Mouse (Mus musculus) cerebellum, postnatal 36 days (tissue): Measurements from ENCODE around the gene Bag2.
"Not testable (repeated sequence)": the region's sequence is repeated elsewhere in the genome, so short reads cannot be mapped to it uniquely, and the experiment has no call there.

Experiments used
- DNase-seq, 2 experiments: peaks; one replicate each; pipeline ENCODE4 v3.0.0; 2021 to 2022; ENCODE audit warnings: mixed read lengths in 2 of 2

Gene Bag2

DNA sequence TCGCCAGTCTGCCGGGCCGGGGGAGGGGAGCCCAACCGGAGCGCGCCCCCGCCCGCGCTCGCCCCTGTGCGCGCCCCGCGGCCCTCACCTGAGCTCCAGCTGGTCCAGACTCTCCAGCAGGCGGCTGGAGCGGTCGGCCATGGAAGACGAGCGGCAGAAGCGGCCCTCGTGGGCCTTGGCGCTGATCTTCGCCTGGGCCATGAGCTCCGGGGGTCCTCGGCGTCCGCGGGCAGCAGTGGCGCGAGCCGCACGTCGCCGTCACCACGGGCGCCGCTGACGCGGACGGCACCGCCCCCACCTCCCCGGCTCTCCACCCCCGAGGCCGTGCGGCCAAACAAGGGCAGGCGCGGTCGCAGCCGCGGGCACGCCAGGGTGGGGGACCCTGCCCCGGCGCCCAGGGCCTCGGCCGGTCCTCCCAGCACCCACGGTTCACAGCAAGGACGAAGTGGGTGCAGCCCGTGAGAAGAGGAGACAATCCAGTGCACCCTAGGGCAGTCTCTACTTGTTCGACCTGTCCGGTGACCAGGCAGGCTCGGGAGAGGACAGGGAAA lies at the start of gene Bag2:
TSS of gene Bag2 (minus strand) at position 305 of the 551 bp plus-strand sequence.
- DNase-seq = peak; percentile 64 to 67

DNA sequence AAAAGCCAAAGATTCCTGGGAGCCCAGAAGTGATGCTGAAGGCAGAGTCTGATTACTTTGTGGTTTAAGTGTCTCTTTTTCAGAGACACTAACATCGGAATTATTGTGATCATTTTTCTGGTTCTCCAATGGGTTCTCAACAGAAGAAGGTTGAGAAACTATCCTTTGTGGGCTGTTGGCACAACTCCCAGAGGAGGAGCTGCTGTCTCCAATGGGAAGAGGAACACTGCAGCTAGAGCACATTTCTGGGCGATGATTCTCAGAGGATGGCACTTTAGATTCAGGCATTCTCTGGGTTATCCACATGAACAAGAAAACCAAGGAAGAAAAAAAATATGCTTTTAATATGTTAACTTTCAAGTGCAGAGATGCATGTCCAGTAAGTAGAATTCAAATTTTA lies 45.7 kb upstream of the Bag2 start:
- DNase-seq = no peak

DNA sequence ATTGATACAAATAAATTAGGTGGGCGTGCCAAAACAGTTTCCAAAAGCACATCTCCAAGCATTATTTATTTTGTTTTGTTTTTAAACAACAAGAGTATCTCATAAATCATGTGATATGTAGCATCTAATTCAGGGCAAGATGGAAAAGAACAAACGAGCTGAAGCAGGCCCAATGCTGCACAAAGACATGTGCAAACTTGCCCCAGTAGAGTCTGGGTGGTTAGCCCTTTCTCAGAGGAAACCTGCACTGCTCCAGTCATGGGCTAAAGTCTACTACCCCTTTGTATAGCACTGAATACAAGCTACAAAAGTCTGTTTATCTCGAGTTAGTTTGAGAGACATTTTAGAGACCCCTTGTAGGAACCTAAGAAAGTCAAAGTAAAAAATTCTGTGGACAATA lies 42.0 kb upstream of the Bag2 start:
- DNase-seq = no peak

DNA sequence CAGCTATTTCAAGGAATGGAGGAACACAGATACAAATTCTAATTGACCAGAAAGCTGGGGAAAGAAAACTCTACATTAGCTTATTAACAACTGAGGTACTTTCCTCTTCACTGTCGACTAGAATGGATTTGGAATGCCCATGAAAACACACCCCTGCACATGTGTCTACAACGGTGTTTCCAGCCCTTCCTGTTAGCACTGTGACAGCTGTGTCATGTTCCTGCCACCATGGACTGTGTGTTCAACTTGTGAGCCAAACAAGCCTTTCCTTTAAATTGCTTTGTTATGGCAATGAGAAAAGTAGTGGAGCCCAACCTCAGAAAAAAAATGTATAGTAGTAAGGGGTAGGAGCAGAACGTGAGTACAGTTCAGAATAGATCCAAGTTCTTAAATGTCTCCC lies 30.9 kb upstream of the Bag2 start:
- no peak for DNase-seq

- DNase-seq = no peak
Measured at GRCm38 (mm10) chr1:33788072-33788471, 30.5 kb upstream of the Bag2 start.

GRCm38 (mm10) chr1:33784561-33784960 lies 27.0 kb upstream of the Bag2 start:
- DNase-seq = no peak

GRCm38 (mm10) chr1:33776175-33776611 lies 18.6 kb upstream of the Bag2 start:
- peak; percentile 24 to 30 for DNase-seq

DNA sequence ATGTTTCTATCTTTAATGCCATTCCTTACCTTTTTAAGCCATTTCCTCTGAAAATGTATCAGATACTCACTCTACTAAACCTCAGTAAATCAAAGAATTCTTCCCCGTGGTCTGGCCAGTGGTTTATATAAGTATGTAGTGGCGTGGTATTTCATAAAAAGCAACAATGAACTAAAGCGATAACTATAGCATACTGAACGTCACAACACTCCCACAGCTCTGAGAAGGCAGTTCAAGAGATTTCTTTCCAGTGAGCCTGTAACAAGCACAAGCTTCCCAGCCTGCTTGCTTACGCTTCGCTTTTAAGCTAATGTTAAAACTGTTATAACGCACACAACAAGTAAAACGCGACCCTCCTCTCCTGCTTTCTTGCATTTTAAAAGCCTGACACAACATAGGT lies 14.5 kb upstream of the Bag2 start:
- no peak for DNase-seq

DNA sequence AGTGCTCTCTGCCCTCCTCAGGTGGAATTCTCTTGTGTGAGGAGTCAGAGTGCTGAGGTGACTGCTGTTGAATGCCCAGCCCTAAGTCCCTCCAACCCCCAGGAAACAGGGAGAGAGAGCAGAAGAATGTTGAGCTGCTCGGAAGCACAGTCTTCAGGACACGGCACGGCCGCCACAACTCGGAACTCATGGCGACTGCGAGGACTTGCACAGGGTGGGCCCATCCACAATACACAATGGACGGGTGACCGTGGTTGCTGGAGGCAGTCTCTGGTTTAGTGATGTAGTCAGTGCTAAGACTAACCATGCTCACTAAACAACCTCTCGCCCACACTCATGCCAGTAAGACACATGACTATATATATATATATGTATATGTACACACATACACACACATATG lies 14.0 kb upstream of the Bag2 start:
- no peak for DNase-seq

GRCm38 (mm10) chr1:33768827-33769226 lies 11.2 kb upstream of the Bag2 start:
- no peak for DNase-seq

DNA sequence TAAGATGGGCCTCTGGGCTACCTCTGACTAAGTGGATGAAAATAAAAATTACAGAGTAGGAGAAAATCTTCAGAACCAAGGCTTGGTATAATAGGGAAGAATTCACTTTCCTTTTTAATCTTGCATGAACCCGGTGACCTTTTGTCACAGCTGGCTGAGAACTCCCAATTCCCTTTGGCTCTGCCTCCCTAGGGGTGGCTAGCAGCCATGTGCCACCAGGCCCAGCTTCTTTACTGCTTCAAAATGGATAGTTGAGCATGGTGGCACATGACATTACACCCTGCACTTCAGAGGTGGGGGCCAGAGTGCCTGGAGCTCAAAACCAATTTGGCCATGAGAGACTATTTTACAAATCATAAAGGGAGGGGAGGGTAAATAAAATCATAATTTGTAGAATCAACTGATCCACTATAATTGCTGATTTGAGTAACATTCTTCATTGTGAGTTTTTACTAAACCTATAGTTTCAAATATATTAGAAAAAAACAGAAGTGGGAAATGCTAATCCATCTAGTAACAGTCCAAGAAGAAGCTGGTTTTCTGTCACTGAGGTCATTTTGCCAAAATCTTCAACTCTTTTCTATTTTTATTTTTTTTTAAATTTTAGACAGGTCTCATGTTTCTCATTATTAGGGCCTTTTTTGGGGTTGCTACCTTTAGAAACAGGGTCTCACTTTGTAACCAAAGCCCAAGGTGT lies 10.6 kb upstream of the Bag2 start:
- no peak for DNase-seq

- DNase-seq = no peak
Measured at GRCm38 (mm10) chr1:33766520-33767508, 9.2 kb upstream of the Bag2 start.

GRCm38 (mm10) chr1:33765468-33766080 lies 8.0 kb upstream of the Bag2 start:
- DNase-seq = no peak

GRCm38 (mm10) chr1:33763826-33764225 lies 6.2 kb upstream of the Bag2 start:
- DNase-seq = no peak

- DNase-seq = no peak
Measured at GRCm38 (mm10) chr1:33758488-33758887, 893 bp upstream of the Bag2 start.

DNA sequence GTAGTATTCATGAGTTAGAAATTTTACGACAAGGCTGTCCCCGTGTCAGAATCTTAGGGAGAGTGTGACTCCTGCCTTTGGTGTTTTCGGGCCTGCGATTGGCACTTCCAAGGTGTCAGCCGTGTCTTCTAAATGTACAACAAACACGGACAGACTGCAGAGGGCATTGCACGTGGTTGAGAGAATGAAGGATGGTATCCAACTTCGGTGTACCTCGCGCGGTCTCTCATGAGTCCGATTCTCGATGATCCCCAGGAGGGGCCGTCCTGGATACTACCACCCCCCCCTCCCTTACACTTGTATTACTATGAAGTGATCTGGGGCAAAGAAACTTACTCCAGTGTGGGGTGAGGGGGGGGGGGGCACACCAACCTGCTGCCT lies 572 bp downstream of the Bag2 start:
- DNase-seq = peak in 1 of 2 experiments; percentile 27

DNA sequence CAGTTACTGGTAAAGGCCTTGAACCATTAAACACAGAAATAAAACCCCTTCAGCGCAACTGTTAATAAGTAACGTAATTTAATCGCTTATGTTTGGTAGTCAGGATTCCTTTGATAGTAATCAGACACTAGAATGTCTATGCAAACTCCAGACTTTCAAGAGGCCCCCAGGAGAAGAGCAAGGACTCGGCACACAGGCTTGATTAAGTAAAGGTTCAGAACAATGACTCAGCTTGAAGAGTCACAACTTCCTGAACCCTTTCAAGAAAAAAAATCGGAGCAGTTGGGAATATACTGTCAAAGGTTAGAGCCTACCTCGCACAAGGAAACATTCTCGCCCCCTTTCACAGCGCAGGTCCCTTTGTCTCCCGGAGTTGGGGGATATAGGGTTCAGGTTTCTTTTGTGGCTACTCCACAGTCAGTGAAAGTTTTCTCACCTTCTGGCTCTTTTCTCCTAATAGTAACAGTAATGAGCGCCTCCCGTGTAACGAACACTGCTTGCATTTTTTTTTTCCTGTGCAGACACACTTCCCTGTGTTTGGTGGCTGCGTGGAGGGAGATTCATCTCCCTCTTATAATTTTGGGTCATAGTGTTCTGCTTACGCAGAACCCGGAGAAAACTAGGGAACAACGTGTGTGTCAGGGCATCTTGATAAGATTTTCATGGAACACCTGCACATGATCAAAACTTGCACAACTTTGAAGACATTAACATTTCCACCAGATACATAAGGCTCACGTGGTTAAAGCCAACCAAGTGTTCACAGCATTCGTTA lies 1.1 kb downstream of the Bag2 start:
- DNase-seq = no peak

DNA sequence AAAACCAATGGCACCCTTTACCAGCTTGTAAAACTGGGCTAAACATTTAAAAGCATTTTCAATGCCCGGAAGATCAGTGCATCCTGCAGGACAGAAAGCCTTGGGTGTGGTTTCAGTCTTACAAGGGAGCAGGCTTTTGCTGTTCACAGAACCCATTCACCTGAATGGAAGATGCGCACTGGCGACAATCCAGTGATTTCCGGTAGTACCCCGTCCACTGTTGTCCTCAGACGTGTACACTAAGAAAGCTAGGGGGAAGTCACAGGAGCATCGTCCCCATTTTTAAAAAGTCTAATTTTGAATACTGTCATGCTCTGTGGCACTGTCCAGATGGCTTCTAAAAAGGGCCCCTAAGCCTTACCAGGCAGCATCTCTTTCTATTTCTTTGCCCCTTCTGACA lies 1.8 kb downstream of the Bag2 start:
- DNase-seq = no peak

GRCm38 (mm10) chr1:33754965-33755735 lies 2.4 kb downstream of the Bag2 start:
- no peak for DNase-seq

GRCm38 (mm10) chr1:33754089-33754488 lies 3.5 kb downstream of the Bag2 start:
- no peak for DNase-seq

- DNase-seq = peak; percentile 38 to 45
Measured at GRCm38 (mm10) chr1:33751283-33751682, 6.3 kb downstream of the Bag2 start.

DNA sequence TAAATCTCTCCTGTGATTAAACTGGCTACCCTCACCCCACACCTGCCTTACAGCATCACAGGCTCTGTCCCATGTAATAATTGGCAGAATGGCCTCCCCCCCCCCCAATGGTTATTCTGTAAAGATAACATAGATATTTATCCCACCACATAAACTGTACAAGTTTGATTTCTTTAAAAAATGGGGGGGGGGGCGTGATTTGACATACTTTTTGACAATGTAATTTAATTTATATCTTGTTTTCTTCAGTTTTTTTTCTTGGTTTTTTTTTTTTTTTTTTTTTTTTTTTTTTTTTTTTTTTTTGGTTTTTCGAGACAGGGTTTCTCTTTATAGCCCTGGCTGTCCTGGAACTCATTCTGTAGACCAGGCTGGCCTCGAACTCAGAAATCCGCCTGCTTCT lies 7.9 kb downstream of the Bag2 start:
- not testable (repeated sequence) for DNase-seq
